Mouse (Mus musculus): ENCODE data around the gene Gm3468.
"Not testable (repeated sequence)": the region's sequence is repeated elsewhere in the genome, so short reads cannot be mapped to it uniquely, and the experiment has no call there.

The Gm3468 gene

GRCm38 (mm10) chr14:6108272-6108925 is at the start of gene Gm3468:
Gm3468 (minus strand) TSS chr14:6108665.
- DNase-seq (ENCODE audit: low read depth in 1 of 2, low spot score in 2 of 2) = not testable (repeated sequence)

- DNase-seq (ENCODE audit: low read depth in 1 of 2, low spot score in 2 of 2) = not testable (repeated sequence)
Measured at GRCm38 (mm10) chr14:6125707-6126106, 17.2 kb upstream of the Gm3468 start, which contains the start of gene Gm3476. Gm3476 (minus strand) TSS chr14:6125807.

- DNase-seq (ENCODE audit: low read depth in 1 of 2, low spot score in 2 of 2) = not testable (repeated sequence)
Measured at GRCm38 (mm10) chr14:6107500-6107899, 965 bp downstream of the Gm3468 start.

- not testable (repeated sequence) for DNase-seq (ENCODE audit: low read depth in 1 of 2, low spot score in 2 of 2)
Measured at GRCm38 (mm10) chr14:6093842-6094241, 14.6 kb downstream of the Gm3468 start, which contains the start of gene Gm8206. Gm8206 (minus strand) TSS chr14:6093942.

- not testable (repeated sequence) for DNase-seq (ENCODE audit: low read depth in 1 of 2, low spot score in 2 of 2)
Measured at GRCm38 (mm10) chr14:6058167-6058566, 50.3 kb downstream of the Gm3468 start, which contains the start of gene Gm6337. Gm6337 (minus strand) TSS chr14:6058267.

Measured in monocyte, adult 2 months (primary cell).